Mouse (Mus musculus) MEL (cell line): ENCODE results near the gene Stra6. TPM values are rescaled to one million over a fixed set of nuclear protein-coding genes. Genes with fewer than 3 reads are reported as not detected.

Experiments
- DNase-seq: peaks from one replicate; pipeline ENCODE4 v3.0.0; 2011; ENCODE audit warnings: low read depth, low spot score
- H3K27ac ChIP-seq: 2 replicates; pipeline ENCODE4 v1.5.1; 2012; ENCODE audit warnings: low read depth, mild to moderate bottlenecking, control low read depth, low read length, moderate library complexity; ENCODE audit not compliant: control insufficient read depth
- H3K27me3 ChIP-seq, 2 experiments: fragments of 150-350 bp in 1 of 2; sonication (generic) in 1 of 2; 2 replicates each; pipeline ENCODE4 v1.6.1; 2012; ENCODE audit warnings: low read length in 2 of 2, mild to moderate bottlenecking in 2 of 2, improper control_type of control experiment in 1 of 2, moderate library complexity in 1 of 2; ENCODE audit not compliant: insufficient read depth in 2 of 2, control insufficient read depth in 1 of 2
- H3K36me3 ChIP-seq, 2 experiments: 2 replicates each; pipeline ENCODE4 v1.6.1; 2012 to 2014; ENCODE audit warnings: low read length in 2 of 2, improper control_type of control experiment in 1 of 2, inconsistent platforms in 1 of 2, mild to moderate bottlenecking in 1 of 2; ENCODE audit not compliant: insufficient read depth in 2 of 2, control insufficient read depth in 1 of 2
- H3K4me1 ChIP-seq, 2 experiments: fragments of 150-350 bp in 1 of 2; sonication (generic) in 1 of 2; 2 replicates each; pipeline ENCODE4 v1.6.1; 2012; ENCODE audit warnings: low read length in 2 of 2, improper control_type of control experiment in 1 of 2, mild to moderate bottlenecking in 1 of 2; ENCODE audit not compliant: insufficient read depth in 2 of 2, control insufficient read depth in 1 of 2
- H3K4me3 ChIP-seq, 2 experiments: fragments of 150-350 bp in 1 of 2; sonication (generic) in 1 of 2; 2 replicates each; pipeline ENCODE4 v1.5.1; 2012; ENCODE audit warnings: low read depth in 2 of 2, low read length in 2 of 2, mild to moderate bottlenecking in 2 of 2, moderate library complexity in 2 of 2, control low read depth in 1 of 2, improper control_type of control experiment in 1 of 2; ENCODE audit not compliant: control insufficient read depth in 1 of 2, insufficient read depth in 1 of 2
- H3K79me2 ChIP-seq: 2 replicates; pipeline ENCODE4 v1.6.1; 2012; ENCODE audit warnings: mild to moderate bottlenecking, low read length, moderate library complexity; ENCODE audit not compliant: control insufficient read depth, poor library complexity, insufficient read depth
- H3K9ac ChIP-seq: 2 replicates; pipeline ENCODE4 v1.6.1; 2012; ENCODE audit warnings: low read depth, mild to moderate bottlenecking, control low read depth, low read length, moderate library complexity; ENCODE audit not compliant: control insufficient read depth, poor library complexity, severe bottlenecking
- H3K9me3 ChIP-seq: fragments of 150-350 bp; sonication (generic); replicated peaks from 2 replicates; pipeline ENCODE4 v1.6.1; 2012; ENCODE audit warnings: mild to moderate bottlenecking, low read length, improper control_type of control experiment, moderate library complexity; ENCODE audit not compliant: insufficient read depth
- CHD1 ChIP-seq: IDR thresholded peaks from 2 replicates; pipeline ENCODE4 v1.6.1; 2012; ENCODE audit warnings: low read depth, mild to moderate bottlenecking, inconsistent platforms, low read length, improper control_type of control experiment
- CHD2 ChIP-seq: IDR thresholded peaks from 2 replicates; pipeline ENCODE4 v1.6.1; 2011; ENCODE audit warnings: low read length, improper control_type of control experiment
- ELF1 ChIP-seq: IDR thresholded peaks from 2 replicates; pipeline ENCODE4 v1.6.1; 2014; ENCODE audit warnings: low read depth, mild to moderate bottlenecking, inconsistent platforms, low read length, improper control_type of control experiment, moderate library complexity
- EP300 ChIP-seq, 2 experiments: IDR thresholded peaks; 2 replicates each; pipeline ENCODE4 v1.6.1; 2011; ENCODE audit warnings: improper control_type of control experiment in 2 of 2, low read length in 2 of 2, low read depth in 1 of 2, mild to moderate bottlenecking in 1 of 2
- ETS1 ChIP-seq: IDR thresholded peaks from 2 replicates; pipeline ENCODE4 v1.6.1; 2012; ENCODE audit warnings: low read depth, mild to moderate bottlenecking, inconsistent platforms, low read length, improper control_type of control experiment, moderate library complexity
- GATA1 ChIP-seq: IDR thresholded peaks from 2 replicates; pipeline ENCODE4 v1.6.1; 2011; ENCODE audit warnings: low read depth, low read length, improper control_type of control experiment
- HCFC1 ChIP-seq: IDR thresholded peaks from 2 replicates; pipeline ENCODE4 v1.6.1; 2012; ENCODE audit warnings: low read depth, mild to moderate bottlenecking, inconsistent platforms, low read length, improper control_type of control experiment, moderate library complexity
- JUND ChIP-seq: IDR thresholded peaks from 2 replicates; pipeline ENCODE4 v1.6.1; 2011; ENCODE audit warnings: low read depth, mild to moderate bottlenecking, improper control_type of control experiment, low read length
- KAT2A ChIP-seq: conservative IDR thresholded peaks from 2 replicates; pipeline ENCODE4 v1.6.1; 2012; ENCODE audit warnings: low read depth, low read length, improper control_type of control experiment, inconsistent platforms
- MAZ ChIP-seq: IDR thresholded peaks from 2 replicates; pipeline ENCODE4 v1.6.1; 2012; ENCODE audit warnings: low read depth, mild to moderate bottlenecking, inconsistent platforms, low read length, improper control_type of control experiment
- MEF2A ChIP-seq: IDR thresholded peaks from 2 replicates; pipeline ENCODE4 v1.6.1; 2014; ENCODE audit warnings: low read depth, mild to moderate bottlenecking, inconsistent platforms, low read length, improper control_type of control experiment; ENCODE audit not compliant: poor library complexity, insufficient replicate concordance, severe bottlenecking; ENCODE audit errors: extremely low read depth
- MYC ChIP-seq: IDR thresholded peaks from 2 replicates; pipeline ENCODE4 v1.6.1; 2011; ENCODE audit warnings: low read depth, mild to moderate bottlenecking, low read length, improper control_type of control experiment, moderate library complexity
- NELFE ChIP-seq: IDR thresholded peaks from 2 replicates; pipeline ENCODE4 v1.6.1; 2011; ENCODE audit warnings: low read depth, low read length, improper control_type of control experiment
- POLR2AphosphoS2 ChIP-seq: IDR thresholded peaks from 2 replicates; pipeline ENCODE4 v1.6.1; 2011; ENCODE audit warnings: low read length, improper control_type of control experiment
- POLR2AphosphoS5 ChIP-seq: IDR thresholded peaks from 2 replicates; pipeline ENCODE4 v1.6.1; 2012; ENCODE audit warnings: low read depth, borderline replicate concordance, mild to moderate bottlenecking, inconsistent platforms, low read length, moderate library complexity, mixed read lengths
- RAD21 ChIP-seq: IDR thresholded peaks from 2 replicates; pipeline ENCODE4 v1.6.1; 2011; ENCODE audit warnings: mild to moderate bottlenecking, low read depth, low read length, improper control_type of control experiment
- SIN3A ChIP-seq: IDR thresholded peaks from 2 replicates; pipeline ENCODE4 v1.6.1; 2012; ENCODE audit warnings: low read length, improper control_type of control experiment, inconsistent platforms
- SMC3 ChIP-seq: IDR thresholded peaks from 2 replicates; pipeline ENCODE4 v1.6.1; 2011; ENCODE audit warnings: low read depth, low read length, improper control_type of control experiment
- TBP ChIP-seq: IDR thresholded peaks from 2 replicates; pipeline ENCODE4 v1.8.0; 2011; ENCODE audit warnings: low read depth, low read length, improper control_type of control experiment
- USF1 ChIP-seq: IDR thresholded peaks from 2 replicates; pipeline ENCODE4 v1.6.1; 2014; ENCODE audit warnings: low read depth, mild to moderate bottlenecking, inconsistent platforms, low read length, improper control_type of control experiment, moderate library complexity
- USF2 ChIP-seq, 2 experiments: IDR thresholded peaks; 2 replicates each; pipeline ENCODE4 v1.6.1; 2011 to 2012; ENCODE audit warnings: improper control_type of control experiment in 2 of 2, low read length in 2 of 2, borderline replicate concordance in 1 of 2, inconsistent platforms in 1 of 2, low read depth in 1 of 2, mild to moderate bottlenecking in 1 of 2; ENCODE audit not compliant: insufficient read depth in 1 of 2
- ZMIZ1 ChIP-seq: IDR thresholded peaks from 2 replicates; pipeline ENCODE4 v1.6.1; 2012; ENCODE audit warnings: low read depth, mild to moderate bottlenecking, inconsistent platforms, low read length, improper control_type of control experiment, moderate library complexity
- polyA plus RNA-seq, 2 experiments: library from polyadenylated mRNA; stranded (reverse) in 1 of 2; unstranded in 1 of 2; fragments of >175 nt in 1 of 2; fragments of >200 nt in 1 of 2; gene quantifications; 2 replicates each; pipeline versions ENCODE4 v1.2.1 to v1.2.4; 2012; ENCODE audit warnings: low replicate concordance in 2 of 2, low read depth in 1 of 2; ENCODE audit not compliant: insufficient read length in 2 of 2, insufficient read depth in 1 of 2, missing spikeins in 1 of 2
- total RNA-seq: library from RNA; depleted of rRNA; stranded (reverse); fragments of 300-350 nt; gene quantifications from 2 replicates; pipeline ENCODE4 v1.2.3, GENCODE M21; 2012

Stra6 gene
- total and polyA plus RNA-seq, 3 experiments = not detected

DNA sequence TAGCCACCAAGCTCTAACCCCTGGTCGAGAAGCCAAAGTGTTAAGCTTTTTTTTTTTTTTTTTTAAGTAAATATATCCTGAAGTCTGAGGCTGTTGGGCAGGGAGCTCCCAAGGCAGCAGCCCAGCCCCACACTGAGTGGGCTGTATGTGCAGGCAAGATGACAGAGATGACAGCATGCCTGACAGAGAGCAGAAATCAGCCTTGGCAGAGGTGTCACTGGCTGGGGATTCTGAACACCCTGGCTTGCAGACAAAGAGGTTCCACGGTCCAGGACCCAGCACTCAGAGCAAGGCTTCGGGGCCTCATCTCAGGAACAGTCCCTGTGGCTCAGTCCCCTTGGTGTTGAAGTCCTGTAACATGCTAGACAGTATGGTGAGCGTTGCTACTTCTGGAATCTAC, 96.3 kb downstream of the Stra6 start:
- no peaks in the 10 kb centered on the region for H3K4me1 ChIP-seq
- H3K9ac ChIP-seq = no peak overlapping the region
- no peaks in the 10 kb centered on the region for H3K36me3 ChIP-seq
- no peak for TF ChIP-seq USF1
- TF ChIP-seq USF2 (IDR thresholded peaks at IDR 0.05; ENCODE audit: borderline replicate concordance in 1 of 2, insufficient read depth in 1 of 2, low read depth in 1 of 2, low read length in 2 of 2) = no peak
- no peak for TF ChIP-seq KAT2A
- TF ChIP-seq HCFC1 = no peak
- no peak for TF ChIP-seq SMC3
- TF ChIP-seq POLR2AphosphoS5 = no peak
- TF ChIP-seq TBP = no peak
- no peak for TF ChIP-seq ZMIZ1
- TF ChIP-seq MYC = no peak
- no peak for TF ChIP-seq NELFE
- TF ChIP-seq JUND = no peak
- no peak for TF ChIP-seq SIN3A
- TF ChIP-seq GATA1 = no peak
- no peak for TF ChIP-seq EP300 (IDR thresholded peaks at IDR 0.05; ENCODE audit: low read depth in 1 of 2, low read length in 2 of 2)
- no peak for TF ChIP-seq ETS1
- TF ChIP-seq CHD2 = no peak
- no peak overlapping the region for H3K27ac ChIP-seq
- H3K9me3 ChIP-seq = no peaks in the 10 kb centered on the region
- H3K27me3 ChIP-seq = peaks cover 0 to 6% of the 10 kb centered on the region in 2 experiments; a peak in 2 of 4 replicates
- H3K4me3 ChIP-seq = no peak overlapping the region
- DNase-seq = no peak
- no peaks in the 10 kb centered on the region for H3K79me2 ChIP-seq

DNA sequence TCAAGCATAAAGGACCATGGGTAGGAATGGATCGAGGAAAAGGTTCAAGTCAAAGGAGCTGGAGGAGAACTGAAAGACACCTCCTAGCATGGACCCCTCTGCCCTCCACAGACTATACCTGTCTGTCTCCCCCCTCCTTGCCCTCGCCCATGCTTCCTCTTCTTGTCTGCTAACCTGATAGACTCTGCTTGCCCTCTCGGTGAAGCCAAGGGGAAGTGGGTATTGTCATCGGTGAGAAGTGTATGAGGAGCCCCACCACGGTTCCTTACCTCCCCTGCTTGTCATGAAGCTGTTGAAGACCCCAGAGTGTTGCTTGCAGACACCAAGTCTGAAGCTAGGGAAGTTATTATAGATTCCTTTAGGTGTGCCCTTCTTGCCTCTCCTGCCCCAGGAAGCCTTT, 96.7 kb downstream of the Stra6 start:
- no peaks in the 10 kb centered on the region for H3K9me3 ChIP-seq
- H3K36me3 ChIP-seq = no peaks in the 10 kb centered on the region
- TF ChIP-seq EP300 (IDR thresholded peaks at IDR 0.05; ENCODE audit: low read depth in 1 of 2, low read length in 2 of 2) = no peak
- TF ChIP-seq MAZ = no peak
- TF ChIP-seq ELF1 = no peak
- TF ChIP-seq RAD21 = no peak
- TF ChIP-seq SMC3 = no peak
- no peak for TF ChIP-seq MEF2A
- TF ChIP-seq GATA1 = no peak
- TF ChIP-seq USF1 = no peak
- TF ChIP-seq POLR2AphosphoS2 = no peak
- TF ChIP-seq CHD1 = no peak
- no peaks in the 10 kb centered on the region for H3K79me2 ChIP-seq
- peak; percentile 14 for DNase-seq
- H3K27ac ChIP-seq = no peak overlapping the region
- no peaks in the 10 kb centered on the region for H3K4me1 ChIP-seq
- peaks cover 0 to 3% of the 10 kb centered on the region in 2 experiments; a peak in 1 of 4 replicates for H3K27me3 ChIP-seq
- H3K4me3 ChIP-seq = no peak overlapping the region
- H3K9ac ChIP-seq = no peak overlapping the region
